Mouse (Mus musculus) splenic B cell, adult 2 months (primary cell): ENCODE measurements around the gene Kcnj9.

Experiments
- DNase-seq: peaks from one replicate; pipeline ENCODE4 v3.0.0-alpha.2; 2011; ENCODE audit warnings: low read depth, low spot score
- H3K27me3 ChIP-seq: 2 replicates; pipeline ENCODE4 v1.6.1; 2012; ENCODE audit warnings: mild to moderate bottlenecking, low read length, moderate library complexity, mixed read lengths; ENCODE audit not compliant: control insufficient read depth, poor library complexity, insufficient read depth, severe bottlenecking
- H3K36me3 ChIP-seq: 2 replicates; pipeline ENCODE4 v1.6.1; 2012; ENCODE audit warnings: mild to moderate bottlenecking, low read length, moderate library complexity, mixed read lengths; ENCODE audit not compliant: control insufficient read depth, poor library complexity, insufficient read depth, severe bottlenecking

Gene Kcnj9

DNA sequence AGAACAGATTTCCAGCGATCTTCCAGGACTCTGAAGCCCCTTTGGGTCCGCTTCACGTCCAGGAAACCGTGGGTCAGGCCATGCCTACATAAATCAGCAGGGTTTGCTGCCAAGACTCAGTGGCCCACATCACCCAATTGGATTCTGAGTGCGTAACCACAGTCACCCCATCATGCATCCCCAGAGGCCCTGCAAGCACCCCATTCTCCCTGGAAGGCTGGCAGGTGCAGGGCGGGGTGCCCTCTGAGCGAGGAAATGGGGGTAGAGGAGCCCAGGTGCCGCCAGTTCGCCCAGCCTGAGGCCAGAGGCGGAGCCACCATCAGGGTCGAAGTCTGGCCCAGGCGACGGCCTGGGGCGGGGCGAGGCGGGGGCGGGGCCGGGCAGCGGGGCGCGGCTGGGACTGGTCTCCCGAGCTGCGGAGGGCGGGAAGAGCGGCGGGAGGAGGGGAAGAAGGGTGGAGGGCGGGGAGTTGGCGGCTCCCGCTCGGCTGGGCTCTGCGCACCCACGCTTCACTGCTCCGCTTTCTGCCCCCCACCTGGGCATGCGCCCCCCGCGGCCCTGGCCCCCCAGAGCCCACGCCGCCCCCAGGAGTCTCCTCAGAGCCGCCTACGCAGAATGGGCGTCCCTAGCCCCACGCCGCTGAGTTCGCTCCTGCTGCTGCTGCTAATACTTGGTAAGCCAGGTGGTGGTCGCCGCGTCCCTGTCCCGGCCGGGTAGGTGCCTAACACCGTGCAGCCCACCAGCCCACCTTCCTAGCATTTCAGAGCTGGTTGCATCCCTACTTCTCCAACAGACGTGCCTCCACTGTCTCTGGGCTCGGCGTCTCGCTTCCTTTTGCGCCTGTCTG, 17.0 kb downstream of the Kcnj9 start:
- Histone ChIP-seq H3K36me3 (no peaks in the 10 kb centered on the region), H3K27me3 (no peaks in the 10 kb centered on the region)
- DNase-seq, result peak; percentile 84

- DNase-seq, result peak; percentile 68
- Histone ChIP-seq H3K36me3 (no peaks in the 10 kb centered on the region), H3K27me3 (no peaks in the 10 kb centered on the region)
Measured at GRCm38 (mm10) chr1:172311248-172311906, 17.7 kb downstream of the Kcnj9 start.

DNA sequence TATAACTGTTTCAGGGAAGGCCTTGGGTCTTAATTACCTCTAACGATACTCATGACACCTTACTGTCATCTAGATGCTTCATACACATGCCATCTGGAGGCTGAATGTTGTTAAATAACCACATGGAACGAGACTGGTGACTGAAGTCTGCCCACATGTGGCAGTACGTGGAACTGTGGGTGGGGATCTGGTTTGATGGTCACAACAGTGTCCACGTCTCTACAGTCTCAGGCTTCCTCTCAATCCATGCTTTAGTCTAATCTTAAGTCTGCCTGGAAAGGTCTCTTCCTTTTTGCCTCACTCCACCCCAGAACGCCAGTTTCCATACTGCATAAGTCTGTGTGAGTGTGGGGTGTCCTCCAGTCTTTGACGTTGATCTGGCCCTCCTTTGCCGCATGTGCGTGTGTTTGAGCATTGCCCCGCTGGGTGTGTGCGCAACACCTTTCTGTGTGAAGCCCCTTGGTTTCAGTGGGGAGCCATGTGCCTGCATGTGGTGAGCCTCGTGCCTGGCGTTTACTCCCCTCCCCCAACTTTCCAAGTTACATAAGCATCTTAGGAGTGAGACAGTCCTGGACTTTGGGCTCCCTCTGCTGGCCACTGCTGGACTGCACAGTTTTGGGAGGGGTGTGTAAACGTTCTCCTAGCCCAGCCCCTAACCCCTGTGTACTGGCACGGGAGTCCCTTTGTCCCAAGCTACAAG, 19.3 kb downstream of the Kcnj9 start:
- DNase-seq, result peak; percentile 94
- no peaks in the 10 kb centered on the region for H3K27me3 ChIP-seq
- no peaks in the 10 kb centered on the region for H3K36me3 ChIP-seq

DNA sequence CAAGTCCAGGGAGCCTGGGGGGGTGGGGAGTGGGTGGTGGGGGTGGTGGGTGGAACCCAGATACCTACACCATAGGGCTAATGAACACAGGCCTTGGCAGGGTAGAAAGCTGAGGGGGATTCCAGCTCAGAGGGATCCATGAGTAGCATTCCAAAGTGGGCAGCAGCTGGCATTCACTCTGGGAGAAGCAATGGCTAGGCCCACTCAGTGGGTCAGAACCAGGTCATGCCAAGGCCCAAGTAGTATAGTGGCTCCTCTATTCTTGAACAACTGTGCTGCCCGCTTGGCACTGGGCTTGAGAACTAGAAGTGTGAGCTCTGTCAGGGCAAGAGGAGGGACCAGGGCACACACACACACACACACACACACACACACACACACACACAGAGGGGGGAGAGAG, 20.7 kb downstream of the Kcnj9 start:
- no peaks in the 10 kb centered on the region; the same call in 1 of the 2 replicates for H3K27me3 ChIP-seq
- no peak for DNase-seq
- no peaks in the 10 kb centered on the region for H3K36me3 ChIP-seq

GRCm38 (mm10) chr1:172307936-172308335, 21.2 kb downstream of the Kcnj9 start:
- no peak for DNase-seq

GRCm38 (mm10) chr1:172306885-172307284, 22.2 kb downstream of the Kcnj9 start:
- DNase-seq, result no peak
- H3K27me3 ChIP-seq, result no peaks in the 10 kb centered on the region; the same call in 1 of the 2 replicates

More at GRCm38 (mm10) chr1:172307936-172308335, 21.2 kb downstream of the Kcnj9 start:
- Histone ChIP-seq H3K36me3 (no peaks in the 10 kb centered on the region), H3K27me3 (no peaks in the 10 kb centered on the region; the same call in 1 of the 2 replicates)

GRCm38 (mm10) chr1:172306196-172306595, 22.9 kb downstream of the Kcnj9 start:
- Histone ChIP-seq H3K36me3 (no peaks in the 10 kb centered on the region), H3K27me3 (no peaks in the 10 kb centered on the region; the same call in 1 of the 2 replicates)
- peak; percentile 21 for DNase-seq

More at GRCm38 (mm10) chr1:172306885-172307284, 22.2 kb downstream of the Kcnj9 start:
- no peaks in the 10 kb centered on the region for H3K36me3 ChIP-seq

DNA sequence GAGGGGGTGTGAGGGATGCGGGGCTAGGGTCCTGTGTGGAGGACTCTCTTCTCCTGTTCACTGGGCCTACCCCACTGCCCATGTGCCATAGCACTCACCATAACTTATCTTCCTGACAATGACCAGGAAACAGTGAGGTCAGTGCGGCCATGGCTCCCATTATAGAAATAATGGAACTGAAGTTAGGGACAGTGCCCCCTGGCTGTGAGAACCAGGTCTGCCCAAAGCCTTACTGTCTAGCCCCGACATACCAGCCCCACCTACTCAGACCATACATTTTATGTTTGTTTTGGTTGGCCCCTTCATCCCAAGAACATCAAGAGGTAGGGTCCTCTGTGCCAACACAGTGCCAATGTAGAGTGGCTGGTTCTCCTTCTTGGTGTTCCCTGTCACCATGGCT, 23.5 kb downstream of the Kcnj9 start:
- Histone ChIP-seq H3K27me3 (no peaks in the 10 kb centered on the region; the same call in 1 of the 2 replicates), H3K36me3 (no peaks in the 10 kb centered on the region)
- DNase-seq, result peak; percentile 36

DNA sequence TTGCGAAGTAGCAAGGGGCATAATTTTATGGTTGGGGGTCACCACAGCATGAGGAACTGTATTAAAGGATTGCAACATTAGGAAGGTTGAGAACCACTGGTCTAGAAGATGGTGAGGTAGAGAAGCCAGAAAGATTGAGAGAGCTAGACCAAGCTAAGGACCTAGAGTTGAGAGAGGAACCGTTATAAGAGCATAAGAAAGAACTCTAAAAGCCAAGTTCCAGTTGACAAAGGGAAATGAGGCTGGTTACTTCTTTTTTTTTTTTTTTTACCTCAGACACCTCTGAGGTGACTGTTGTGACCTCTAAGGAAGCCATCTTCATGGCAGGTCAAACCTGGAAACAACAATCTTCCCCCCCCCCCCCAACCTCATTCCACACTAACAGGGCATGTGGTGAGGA, 24.0 kb downstream of the Kcnj9 start:
- H3K36me3 ChIP-seq, result no peaks in the 10 kb centered on the region
- no peaks in the 10 kb centered on the region; the same call in 1 of the 2 replicates for H3K27me3 ChIP-seq
- DNase-seq, result no peak

DNA sequence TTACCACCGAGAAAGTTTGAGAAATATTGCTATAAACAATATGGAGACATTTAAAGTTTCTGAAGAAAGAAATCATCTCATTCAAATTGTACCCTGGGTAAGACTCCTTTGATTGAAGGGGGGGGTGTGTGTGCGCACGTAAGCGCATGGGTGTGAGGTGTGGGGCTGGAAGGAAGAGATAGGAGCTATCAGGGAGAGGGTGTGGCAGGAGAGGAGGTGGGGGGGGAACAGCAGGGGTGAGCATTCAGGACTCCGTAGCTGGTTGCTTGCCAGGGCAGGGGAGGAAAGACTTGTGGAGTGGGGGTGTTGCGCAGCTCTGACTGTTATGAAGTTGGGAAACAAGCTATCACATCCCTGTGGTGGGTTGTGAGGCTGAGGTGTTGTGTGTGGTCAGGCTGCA, 24.7 kb downstream of the Kcnj9 start:
- DNase-seq, result no peak
- no peaks in the 10 kb centered on the region; the same call in 1 of the 2 replicates for H3K27me3 ChIP-seq

DNA sequence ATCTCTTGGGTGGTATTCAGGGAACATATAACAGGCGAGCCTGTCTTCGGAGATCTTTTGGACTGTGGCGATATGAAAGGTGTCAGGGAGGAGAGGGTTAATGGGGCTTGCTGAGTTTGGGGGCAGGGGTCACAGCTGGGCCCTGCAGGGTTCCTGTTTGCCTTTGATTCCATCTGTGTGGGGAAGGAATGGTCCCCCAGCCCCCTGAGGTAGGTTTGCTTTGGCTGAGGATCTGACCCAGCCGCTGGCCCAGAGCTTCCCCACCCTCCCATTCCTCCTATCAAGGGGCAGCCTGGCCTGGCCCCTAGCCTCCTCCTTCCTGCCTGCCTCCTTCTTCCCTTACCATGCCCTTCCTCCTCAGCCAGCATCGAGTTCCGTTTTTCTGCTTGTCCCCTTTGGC, 26.3 kb downstream of the Kcnj9 start:
- no peak for DNase-seq
- Histone ChIP-seq H3K36me3 (no peaks in the 10 kb centered on the region), H3K27me3 (no peaks in the 10 kb centered on the region; the same call in 1 of the 2 replicates)

More for the DNA sequence above, 24.7 kb downstream of the Kcnj9 start:
- H3K36me3 ChIP-seq, result no peaks in the 10 kb centered on the region

GRCm38 (mm10) chr1:172302311-172302710, 26.8 kb downstream of the Kcnj9 start:
- H3K36me3 ChIP-seq, result no peaks in the 10 kb centered on the region
- H3K27me3 ChIP-seq, result no peaks in the 10 kb centered on the region; the same call in 1 of the 2 replicates
- no peak for DNase-seq

- no peaks in the 10 kb centered on the region for H3K36me3 ChIP-seq
- DNase-seq, result no peak
- H3K27me3 ChIP-seq, result no peaks in the 10 kb centered on the region; the same call in 1 of the 2 replicates
Measured at GRCm38 (mm10) chr1:172301180-172301579, 27.9 kb downstream of the Kcnj9 start.

DNA sequence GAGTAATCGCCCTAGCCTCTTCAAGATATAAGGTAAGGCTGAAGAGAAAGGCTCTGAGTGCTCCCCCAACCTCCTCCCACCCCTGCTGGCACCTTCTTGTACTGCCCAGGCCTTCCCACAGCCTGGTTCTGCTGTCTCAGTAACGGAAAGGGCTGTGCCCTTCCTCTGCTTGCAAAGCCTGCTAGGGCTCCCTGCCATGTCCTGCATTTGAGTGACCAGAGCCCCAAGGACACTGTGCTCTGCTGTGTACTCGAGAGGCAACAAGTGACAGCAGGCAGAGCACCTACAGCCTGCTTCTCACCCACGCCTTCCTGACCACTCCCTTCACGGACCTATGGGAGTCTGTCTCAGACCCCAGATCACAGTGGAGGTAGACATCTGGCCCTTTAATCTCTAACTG, 28.9 kb downstream of the Kcnj9 start:
- no peak for DNase-seq
- H3K27me3 ChIP-seq, result no peaks in the 10 kb centered on the region; the same call in 1 of the 2 replicates
- H3K36me3 ChIP-seq, result no peaks in the 10 kb centered on the region
